30 mouse cellular contexts compared by ENCODE assay signal in genomic region chr17:13179021-13179420, GRCm38 (mm10). TPM values are rescaled to one million over a fixed set of nuclear protein-coding genes. Genes with fewer than 3 reads are reported as not detected.
"Had no signal": no experiment of that assay in that cellular context is flagged by ENCODE, and none has a peak within 500 bp of the region (broad histone marks: within the 10 kb centered on the region; RNA-seq: fewer than 3 reads in every experiment).

No protein-coding gene starts in this region.

RNA-seq across cellular contexts. Expression of gene Smok2a, which starts 42.0 kb away (rescaled TPM):
- polyA plus RNA-seq: limb, embryonic 11.5 days; limb, embryonic 12.5 days; limb, embryonic 13.5 days; limb, embryonic 14.5 days; limb, embryonic 15.5 days; liver, adult 2 months; liver, embryonic 11.5 days; liver, embryonic 12.5 days; liver, embryonic 13.5 days; liver, embryonic 14.5 days; liver, embryonic 15.5 days; liver, embryonic 16.5 days; liver, postnatal 0 days; lung, adult 2 months; lung, embryonic 14.5 days; lung, embryonic 15.5 days; lung, embryonic 16.5 days; lung, postnatal 0 days; macrophage; midbrain, embryonic 10.5 days; midbrain, embryonic 11.5 days; midbrain, embryonic 12.5 days; midbrain, embryonic 13.5 days; midbrain, embryonic 14.5 days; midbrain, embryonic 15.5 days; midbrain, embryonic 16.5 days; midbrain, postnatal 0 days; myocyte; neural tube, embryonic 11.5 days; neural tube, embryonic 12.5 days had no signal

RNA-seq across cellular contexts. Expression of gene Unc93a, which starts 47.4 kb away (rescaled TPM):
- polyA plus RNA-seq: limb, embryonic 11.5 days; limb, embryonic 12.5 days; liver, embryonic 11.5 days; liver, embryonic 12.5 days; liver, embryonic 13.5 days; liver, embryonic 14.5 days; liver, embryonic 15.5 days; liver, embryonic 16.5 days; liver, postnatal 0 days; lung, embryonic 14.5 days; lung, embryonic 15.5 days; lung, embryonic 16.5 days; lung, postnatal 0 days; macrophage; midbrain, embryonic 10.5 days; midbrain, embryonic 11.5 days; midbrain, embryonic 12.5 days; midbrain, embryonic 14.5 days; midbrain, embryonic 15.5 days; midbrain, embryonic 16.5 days; myocyte; neural tube, embryonic 11.5 days; neural tube, embryonic 12.5 days had no signal

RNA-seq across cellular contexts. Expression of gene Smok2b, which starts 51.0 kb away (rescaled TPM):
- polyA plus RNA-seq: limb, embryonic 11.5 days; limb, embryonic 12.5 days; limb, embryonic 13.5 days; limb, embryonic 14.5 days; limb, embryonic 15.5 days; liver, adult 2 months; liver, embryonic 11.5 days; liver, embryonic 12.5 days; liver, embryonic 13.5 days; liver, embryonic 14.5 days; liver, embryonic 15.5 days; liver, embryonic 16.5 days; liver, postnatal 0 days; lung, adult 2 months; lung, embryonic 14.5 days; lung, embryonic 15.5 days; lung, embryonic 16.5 days; lung, postnatal 0 days; macrophage; midbrain, embryonic 10.5 days; midbrain, embryonic 11.5 days; midbrain, embryonic 12.5 days; midbrain, embryonic 13.5 days; midbrain, embryonic 14.5 days; midbrain, embryonic 15.5 days; midbrain, embryonic 16.5 days; midbrain, postnatal 0 days; myocyte; neural tube, embryonic 11.5 days; neural tube, embryonic 12.5 days had no signal
